Mouse (Mus musculus) heart, embryonic 10.5 days (tissue): ENCODE results near the gene Mgat2. TPM values are rescaled to one million over a fixed set of nuclear protein-coding genes. Genes with fewer than 3 reads are reported as not detected.
"Not testable (repeated sequence)": the region's sequence is repeated elsewhere in the genome, so short reads cannot be mapped to it uniquely, and the experiment has no call there.

Source experiments
- DNase-seq: peaks from one replicate; pipeline ENCODE4 v3.0.0-alpha.2; 2017; ENCODE audit warnings: low spot score
- H3K27ac ChIP-seq: fragments of 300-500 bp; sonication (generic); 2 replicates; pipeline ENCODE4 v1.5.1; 2016; ENCODE audit warnings: mild to moderate bottlenecking
- H3K27me3 ChIP-seq: fragments of 300-500 bp; sonication (generic); 2 replicates; pipeline ENCODE4 v1.6.1; 2016; ENCODE audit warnings: mild to moderate bottlenecking; ENCODE audit not compliant: poor library complexity, insufficient read depth, severe bottlenecking
- H3K36me3 ChIP-seq: fragments of 300-500 bp; sonication (generic); 2 replicates; pipeline ENCODE4 v1.6.1; 2016; ENCODE audit warnings: mild to moderate bottlenecking, moderate library complexity
- H3K4me1 ChIP-seq: fragments of 300-500 bp; sonication (generic); 2 replicates; pipeline ENCODE4 v1.6.1; 2016; ENCODE audit warnings: mild to moderate bottlenecking
- H3K4me3 ChIP-seq: fragments of 300-500 bp; sonication (generic); 2 replicates; pipeline ENCODE4 v1.5.1; 2016; ENCODE audit warnings: mild to moderate bottlenecking, moderate library complexity
- H3K9me3 ChIP-seq: fragments of 300-500 bp; sonication (generic); 2 replicates; pipeline ENCODE4 v1.6.1; 2016; ENCODE audit warnings: mild to moderate bottlenecking, moderate library complexity
- WGBS: fragments of 180-500 bp; shearing (Covaris S2); methylation state at CpG from one replicate; pipeline ENCODE4 v1.1.7; 2016; 5-methylcytosine and 5-hydroxymethylcytosine counted together
- polyA plus RNA-seq: library from polyadenylated mRNA; unstranded; fragments of >200 nt; fragmentation: Nextera tagmentation; extraction: Ambion mirVana; gene quantifications from 2 replicates; pipeline ENCODE4 v1.2.1, GENCODE M21; 2016

The Mgat2 gene
- 43.2 and 49.6 TPM in 2 replicates for polyA plus RNA-seq

- peaks cover 10% of the 10 kb centered on the region; the same call in 1 of the 2 replicates for H3K4me1 ChIP-seq
- peak; percentile 98 for DNase-seq
- H3K27ac ChIP-seq: peak within 1 kb of the TSS; percentile 97
- H3K9me3 ChIP-seq: no peaks in the 10 kb centered on the region
- H3K27me3 ChIP-seq: no peaks in the 10 kb centered on the region
- under 1% methylated on average over 84 of the region's 84 CpGs for WGBS
- peak within 1 kb of the TSS; percentile 90 for H3K4me3 ChIP-seq
- peaks cover 29% of the 10 kb centered on the region for H3K36me3 ChIP-seq
Measured at GRCm38 (mm10) chr12:69183583-69184308, at the start of gene Mgat2, which contains the start of gene Rpl36al. Gene Mgat2, plus strand, starts transcription at chr12:69184157. Gene Rpl36al, minus strand, starts transcription at chr12:69184083.

- H3K4me3 ChIP-seq: no peak overlapping the region
- no peaks in the 10 kb centered on the region for H3K27me3 ChIP-seq
- WGBS: 77% methylated on average over 3 of the region's 3 CpGs
- H3K9me3 ChIP-seq: no peaks in the 10 kb centered on the region
- no peaks in the 10 kb centered on the region for H3K4me1 ChIP-seq
- no peak overlapping the region for H3K27ac ChIP-seq
- no peaks in the 10 kb centered on the region for H3K36me3 ChIP-seq
- DNase-seq: no peak
Measured at GRCm38 (mm10) chr12:69139201-69139600, 44.8 kb upstream of the Mgat2 start.

- H3K27me3 ChIP-seq: no peaks in the 10 kb centered on the region
- no peak overlapping the region for H3K27ac ChIP-seq
- WGBS: 80% methylated on average over 7 of the region's 7 CpGs
- no peak overlapping the region for H3K4me3 ChIP-seq
- H3K36me3 ChIP-seq: no peaks in the 10 kb centered on the region
- no peak for DNase-seq
- H3K4me1 ChIP-seq: no peaks in the 10 kb centered on the region
- no peaks in the 10 kb centered on the region for H3K9me3 ChIP-seq
Measured at GRCm38 (mm10) chr12:69139841-69140240, 44.1 kb upstream of the Mgat2 start.

GRCm38 (mm10) chr12:69143460-69143859 is 40.5 kb upstream of the Mgat2 start:
- WGBS: 73% methylated on average over 6 of the region's 6 CpGs
- H3K4me3 ChIP-seq: no peak overlapping the region
- no peaks in the 10 kb centered on the region for H3K4me1 ChIP-seq
- no peaks in the 10 kb centered on the region for H3K9me3 ChIP-seq
- no peak for DNase-seq
- H3K27me3 ChIP-seq: no peaks in the 10 kb centered on the region
- no peaks in the 10 kb centered on the region for H3K36me3 ChIP-seq
- H3K27ac ChIP-seq: no peak overlapping the region

- no peaks in the 10 kb centered on the region for H3K36me3 ChIP-seq
- H3K4me3 ChIP-seq: no peak overlapping the region
- no peak overlapping the region for H3K27ac ChIP-seq
- DNase-seq: no peak
- no peaks in the 10 kb centered on the region for H3K9me3 ChIP-seq
- no peaks in the 10 kb centered on the region for H3K27me3 ChIP-seq
- H3K4me1 ChIP-seq: no peaks in the 10 kb centered on the region
- WGBS: 87% methylated on average over 5 of the region's 5 CpGs
Measured at GRCm38 (mm10) chr12:69147166-69147735, 36.7 kb upstream of the Mgat2 start.

GRCm38 (mm10) chr12:69150049-69150448 is 33.9 kb upstream of the Mgat2 start:
- H3K27ac ChIP-seq: no peak overlapping the region
- H3K4me3 ChIP-seq: no peak overlapping the region
- H3K36me3 ChIP-seq: no peaks in the 10 kb centered on the region
- WGBS: 79% methylated on average over 13 of the region's 13 CpGs
- no peaks in the 10 kb centered on the region for H3K27me3 ChIP-seq
- no peak for DNase-seq
- no peaks in the 10 kb centered on the region for H3K9me3 ChIP-seq
- no peaks in the 10 kb centered on the region for H3K4me1 ChIP-seq

- Histone ChIP-seq H3K4me3 (no peak overlapping the region), H3K27ac (no peak overlapping the region), H3K9me3 (no peaks in the 10 kb centered on the region), H3K36me3 (peaks cover 22% of the 10 kb centered on the region), H3K4me1 (peaks cover 3% of the 10 kb centered on the region; the same call in 1 of the 2 replicates), H3K27me3 (no peaks in the 10 kb centered on the region)
- no peak for DNase-seq
- WGBS: 86% methylated on average over 2 of the region's 2 CpGs
Measured at GRCm38 (mm10) chr12:69155923-69156322, 28.0 kb upstream of the Mgat2 start.

- 86% methylated on average over 4 of the region's 4 CpGs for WGBS
- Histone ChIP-seq H3K36me3 (peaks cover 22% of the 10 kb centered on the region), H3K27ac (no peak overlapping the region), H3K4me3 (no peak overlapping the region), H3K27me3 (no peaks in the 10 kb centered on the region), H3K4me1 (peaks cover 3% of the 10 kb centered on the region; the same call in 1 of the 2 replicates), H3K9me3 (no peaks in the 10 kb centered on the region)
- no peak for DNase-seq
Measured at GRCm38 (mm10) chr12:69156436-69156835, 27.5 kb upstream of the Mgat2 start.

GRCm38 (mm10) chr12:69157107-69157506 is 26.9 kb upstream of the Mgat2 start:
- Histone ChIP-seq H3K4me3 (0 out of 2 replicates have a peak overlapping the region, but pooled peaks have one; percentile 88), H3K4me1 (peaks cover 3% of the 10 kb centered on the region; the same call in 1 of the 2 replicates), H3K27me3 (no peaks in the 10 kb centered on the region), H3K36me3 (peaks cover 22% of the 10 kb centered on the region), H3K27ac (no peak overlapping the region), H3K9me3 (no peaks in the 10 kb centered on the region)
- no peak for DNase-seq
- WGBS: 85% methylated on average over 2 of the region's 2 CpGs

- H3K4me3 ChIP-seq: peak overlapping the region; percentile 88
- under 1% methylated on average over 19 of the region's 19 CpGs for WGBS
- peaks cover 3% of the 10 kb centered on the region; the same call in 1 of the 2 replicates for H3K4me1 ChIP-seq
- H3K27ac ChIP-seq: peak overlapping the region; percentile 97
- no peaks in the 10 kb centered on the region for H3K27me3 ChIP-seq
- no peak for DNase-seq
- H3K36me3 ChIP-seq: peaks cover 22% of the 10 kb centered on the region
- no peaks in the 10 kb centered on the region for H3K9me3 ChIP-seq
Measured at GRCm38 (mm10) chr12:69158366-69158764, 25.6 kb upstream of the Mgat2 start.

- DNase-seq: peak; percentile 99
- peaks cover 22% of the 10 kb centered on the region for H3K36me3 ChIP-seq
- peak within 1 kb of the TSS; percentile 97 for H3K27ac ChIP-seq
- peak within 1 kb of the TSS; percentile 88 for H3K4me3 ChIP-seq
- not testable (repeated sequence) for H3K9me3 ChIP-seq, H3K4me1 ChIP-seq, H3K27me3 ChIP-seq
- WGBS: under 1% methylated on average over 59 of the region's 68 CpGs
Measured at GRCm38 (mm10) chr12:69158765-69159577, 25.0 kb upstream of the Mgat2 start, which contains the start of gene Rps29. Gene Rps29, minus strand, starts transcription at chr12:69159186.

- H3K4me3 ChIP-seq: peak overlapping the region; percentile 35; the same call in 1 of the 2 replicates
- 6% methylated on average over 9 of the region's 9 CpGs for WGBS
Measured at GRCm38 (mm10) chr12:69159578-69159940, 24.4 kb upstream of the Mgat2 start.

More at GRCm38 (mm10) chr12:69159578-69159940, 24.4 kb upstream of the Mgat2 start:
- no peaks in the 10 kb centered on the region for H3K9me3 ChIP-seq
- no peak for DNase-seq
- no peaks in the 10 kb centered on the region for H3K27me3 ChIP-seq
- peaks cover 3% of the 10 kb centered on the region; the same call in 1 of the 2 replicates for H3K4me1 ChIP-seq
- H3K27ac ChIP-seq: no peak overlapping the region
- H3K36me3 ChIP-seq: peaks cover 22% of the 10 kb centered on the region
